Mouse (Mus musculus) heart, adult 2 months (tissue): ENCODE data around the gene Gm10643. TPM values are rescaled to one million over a fixed set of nuclear protein-coding genes. Genes with fewer than 3 reads are reported as not detected.

Experiments used
- DNase-seq, 2 experiments: peaks; one replicate each; pipeline ENCODE4 v3.0.0; 2021
- H3K27ac ChIP-seq: fragments of 200-600 bp; 2 replicates; pipeline ENCODE4 v1.8.1; 2022
- H3K27me3 ChIP-seq: fragments of 200-500 bp; 2 replicates; pipeline ENCODE4 v1.6.1; 2012; ENCODE audit warnings: mild to moderate bottlenecking, low read length, inconsistent platforms, mixed read lengths; ENCODE audit not compliant: control insufficient read depth, insufficient read depth
- H3K36me3 ChIP-seq: fragments of 200-500 bp; 2 replicates; pipeline ENCODE4 v1.6.1; 2012; ENCODE audit warnings: low read length, inconsistent platforms; ENCODE audit not compliant: control insufficient read depth, insufficient read depth
- H3K4me1 ChIP-seq: fragments of 200-500 bp; 2 replicates; pipeline ENCODE4 v1.6.1; 2011; ENCODE audit warnings: low read length; ENCODE audit not compliant: control insufficient read depth, insufficient read depth
- H3K4me3 ChIP-seq: fragments of 200-600 bp; 2 replicates; pipeline ENCODE4 v1.8.1; 2022
- H3K79me2 ChIP-seq: fragments of 200-500 bp; replicated peaks from 2 replicates; pipeline ENCODE4 v1.6.1; 2012; ENCODE audit warnings: mild to moderate bottlenecking, inconsistent platforms, low read length, moderate library complexity, mixed read lengths; ENCODE audit not compliant: control insufficient read depth, insufficient read depth
- H3K9ac ChIP-seq: fragments of 200-500 bp; 2 replicates; pipeline ENCODE4 v1.6.1; 2012; ENCODE audit warnings: low read depth, mild to moderate bottlenecking, control low read depth, inconsistent platforms, low read length, mixed read lengths
- CTCF ChIP-seq: fragments of 200-600 bp; IDR thresholded peaks from 2 replicates; pipeline ENCODE4 v1.8.1; 2022; ENCODE audit warnings: antibody characterized with exemption, mild to moderate bottlenecking, moderate library complexity
- EP300 ChIP-seq: fragments of 200-500 bp; IDR thresholded peaks from 2 replicates; pipeline ENCODE4 v1.6.1; 2011; ENCODE audit warnings: low read depth, low read length, control low read depth; ENCODE audit not compliant: insufficient read depth
- POLR2A ChIP-seq: fragments of 200-500 bp; IDR thresholded peaks from 2 replicates; pipeline ENCODE4 v1.6.1; 2011; ENCODE audit warnings: mild to moderate bottlenecking, low read depth, low read length, control low read depth; ENCODE audit not compliant: insufficient read depth
- WGBS: fragments of 180-500 bp; shearing (Covaris S2); methylation state at CpG from one replicate; pipeline ENCODE4 v1.1.7; 2018; 5-methylcytosine and 5-hydroxymethylcytosine counted together
- intact Hi-C: fragments of 180-260 bp; cut with DNase I; formaldehyde crosslinking; loops from one replicate; pipeline ENCODE4 v1.15.1; 2025
- long read RNA-seq: library from polyadenylated mRNA; stranded (forward); transcript quantifications from one replicate; pipeline ENCODE4 v2.0.0, GENCODE M21; 2021
- polyA plus RNA-seq: library from polyadenylated mRNA; depleted of rRNA; stranded (reverse); fragments of >200 nt; gene quantifications from 2 replicates; pipeline ENCODE4 v1.2.3, GENCODE M21; 2012; rRNA removed
- total RNA-seq, 2 experiments: library from RNA; stranded (reverse); gene quantifications; 2 replicates each; pipeline ENCODE4 v1.2.3; 2021

Gm10643 gene
- 1 to 10 TPM; 3.6 to 4.8 TPM for total RNA-seq
- polyA plus RNA-seq: 1.7 and 2.1 TPM in 2 replicates
- long read RNA-seq, partial matches to known transcripts: 0 of 3 reads
- long read RNA-seq, other reads (novel, unspliced or antisense): 0 of 3 reads

- Histone ChIP-seq H3K36me3 (no peaks in the 10 kb centered on the region), H3K27me3 (no peaks in the 10 kb centered on the region), H3K4me1 (peaks cover 12% of the 10 kb centered on the region), H3K27ac (peak within 1 kb of the TSS; percentile 97), H3K79me2 (no peaks in the 10 kb centered on the region), H3K9ac (peak within 1 kb of the TSS; percentile 77), H3K4me3 (peak within 1 kb of the TSS; percentile 72)
- no peak for DNase-seq
- TF ChIP-seq POLR2A (no peak), EP300 (no peak), CTCF (no peak)
- intact Hi-C loops: loop anchor here (2.0 to 5.0 kb wide), 2 partner anchors 26 to 82 kb away; partner anchors contain the start of genes 4930432K21Rik and Cc2d1a
- whole genome bisulfite sequencing: 96% methylated on average over 1 of the region's 1 CpGs
Observed at GRCm38 (mm10) chr8:84065037-84065436, at the start of gene Gm10643. Gm10643 (minus strand) TSS chr8:84065137.

GRCm38 (mm10) chr8:84106216-84107040 is 41.5 kb upstream of the Gm10643 start:
- WGBS: 95% methylated on average over 3 of the region's 6 CpGs
- DNase-seq: no peak
- Histone ChIP-seq H3K27me3 (no peaks in the 10 kb centered on the region), H3K4me1 (peaks cover 5% of the 10 kb centered on the region), H3K27ac (no peak overlapping the region), H3K79me2 (peaks cover 1% of the 10 kb centered on the region; the same call in 1 of the 2 replicates), H3K36me3 (no peaks in the 10 kb centered on the region), H3K4me3 (no peak overlapping the region), H3K9ac (no peak overlapping the region)
- no peak for TF ChIP-seq EP300
- TF ChIP-seq CTCF: no peak
- no peak for TF ChIP-seq POLR2A
- intact Hi-C loops: no loop called here

GRCm38 (mm10) chr8:84105676-84106075 is 40.7 kb upstream of the Gm10643 start:
- DNase-seq: no peak
- Histone ChIP-seq H3K36me3 (no peaks in the 10 kb centered on the region), H3K27ac (no peak overlapping the region), H3K4me3 (no peak overlapping the region), H3K27me3 (no peaks in the 10 kb centered on the region), H3K9ac (no peak overlapping the region), H3K4me1 (peaks cover 5% of the 10 kb centered on the region), H3K79me2 (peaks cover 1% of the 10 kb centered on the region; the same call in 1 of the 2 replicates)
- TF ChIP-seq POLR2A (no peak), EP300 (no peak), CTCF (no peak)
- intact Hi-C loops: loop anchor here (2.0 kb wide), 1 partner anchor 37 kb away; no protein-coding TSS in a partner anchor
- 83% methylated on average over 2 of the region's 2 CpGs for WGBS

GRCm38 (mm10) chr8:84104697-84105609 is 40.0 kb upstream of the Gm10643 start, which contains the start of gene Dcaf15:
Dcaf15 (minus strand) TSS chr8:84104768.
- H3K4me3 ChIP-seq: peak within 1 kb of the TSS; percentile 72
- peaks cover 1% of the 10 kb centered on the region; the same call in 1 of the 2 replicates for H3K79me2 ChIP-seq
- intact Hi-C loops: loop anchor here (1.0 to 2.0 kb wide), 2 partner anchors 36 to 42 kb away; partner anchors contain the start of gene Cc2d1a
- H3K27ac ChIP-seq: peak within 1 kb of the TSS; percentile 88
- H3K27me3 ChIP-seq: no peaks in the 10 kb centered on the region
- H3K4me1 ChIP-seq: peaks cover 5% of the 10 kb centered on the region
- TF ChIP-seq CTCF (no peak), EP300 (no peak), POLR2A (peak; percentile 60; the same call in 1 of the 2 replicates)
- 7% methylated on average over 42 of the region's 42 CpGs for WGBS
- H3K36me3 ChIP-seq: no peaks in the 10 kb centered on the region
- peak; percentile 96 to 98 for DNase-seq
- H3K9ac ChIP-seq: peak within 1 kb of the TSS; percentile 59

GRCm38 (mm10) chr8:84104221-84104620 is 39.3 kb upstream of the Gm10643 start:
- TF ChIP-seq EP300 (no peak), POLR2A (no peak), CTCF (peak; percentile 55)
- peak overlapping the region; percentile 88 for H3K27ac ChIP-seq
- peaks cover 5% of the 10 kb centered on the region for H3K4me1 ChIP-seq
- peak overlapping the region; percentile 59 for H3K9ac ChIP-seq
- H3K27me3 ChIP-seq: no peaks in the 10 kb centered on the region
- intact Hi-C loops: loop anchor here (1.0 to 2.0 kb wide), 2 partner anchors 35 to 43 kb away; partner anchors contain the start of gene Cc2d1a
- H3K4me3 ChIP-seq: peak overlapping the region; percentile 72
- 1% methylated on average over 25 of the region's 29 CpGs for WGBS
- peaks cover 1% of the 10 kb centered on the region; the same call in 1 of the 2 replicates for H3K79me2 ChIP-seq
- no peaks in the 10 kb centered on the region for H3K36me3 ChIP-seq
- DNase-seq: no peak
